Mouse (Mus musculus) G1E (cell line): ENCODE results near the gene Dut. TPM values are rescaled to one million over a fixed set of nuclear protein-coding genes. Genes with fewer than 3 reads are reported as not detected.

Experiments used
- ATAC-seq: 2 replicates; pipeline ENCODE4 v1.8.0; 2016; ENCODE audit warnings: mild to moderate bottlenecking; ENCODE audit not compliant: insufficient number of reproducible peaks, poor library complexity, low FRiP score, severe bottlenecking; ENCODE audit errors: extremely low read depth
- DNase-seq: peaks from one replicate; pipeline ENCODE4 v3.0.0; 2012; ENCODE audit warnings: low spot score
- H3K27me3 ChIP-seq: 2 replicates; pipeline ENCODE4 v1.6.1; 2012; ENCODE audit warnings: mild to moderate bottlenecking, low read length, inconsistent platforms; ENCODE audit not compliant: insufficient read depth
- H3K36me3 ChIP-seq: replicated peaks from 2 replicates; pipeline ENCODE3; 2012; ENCODE audit warnings: mild to moderate bottlenecking, inconsistent platforms
- H3K4me1 ChIP-seq: 2 replicates; pipeline ENCODE4 v1.6.1; 2012; ENCODE audit warnings: low read depth, low read length, inconsistent platforms, mixed read lengths; ENCODE audit not compliant: insufficient read depth
- H3K4me3 ChIP-seq: 2 replicates; pipeline ENCODE4 v1.5.1; 2012; ENCODE audit warnings: low read depth, mild to moderate bottlenecking, inconsistent platforms, low read length, moderate library complexity, mixed read lengths
- H3K9me3 ChIP-seq: replicated peaks from 2 replicates; pipeline ENCODE4 v1.6.1; 2012; ENCODE audit warnings: inconsistent platforms
- CTCF ChIP-seq: IDR thresholded peaks from 2 replicates; pipeline ENCODE4 v1.5.1; 2012; ENCODE audit warnings: low read depth, low read length, inconsistent platforms, mixed read lengths
- GATA1 ChIP-seq: IDR thresholded peaks from 2 replicates; pipeline ENCODE4 v1.6.1; 2012; ENCODE audit warnings: borderline replicate concordance, low read length, inconsistent platforms, mixed read lengths
- GATA2 ChIP-seq: IDR thresholded peaks from 2 replicates; pipeline ENCODE4 v1.6.1; 2012; ENCODE audit warnings: low read depth, low read length, inconsistent platforms, borderline replicate concordance
- POLR2AphosphoS5 ChIP-seq: IDR thresholded peaks from 2 replicates; pipeline ENCODE4 v1.6.1; 2012; ENCODE audit warnings: low read depth, low read length, inconsistent platforms; ENCODE audit not compliant: insufficient replicate concordance
- TAL1 ChIP-seq: conservative IDR thresholded peaks from 2 replicates; pipeline ENCODE4 v1.6.1; 2012; ENCODE audit warnings: low read depth, low read length, inconsistent platforms, mixed read lengths
- polyA plus RNA-seq: library from polyadenylated mRNA; stranded (reverse); fragments of >175 nt; gene quantifications from 2 replicates; pipeline ENCODE4 v1.2.3, GENCODE M21; 2012
- total RNA-seq, 2 experiments: library from RNA; stranded (forward) in 1 of 2; stranded (reverse) in 1 of 2; fragments of 200-1000 nt in 1 of 2; fragments of >200 nt in 1 of 2; fragmentation: Nextera tagmentation in 1 of 2; gene quantifications; 2 replicates each; pipeline ENCODE4 v1.2.3; 2014 to 2017

Gene Dut
- total and polyA plus RNA-seq, 3 experiments = 91.7 to 165 (median 113) TPM

GRCm38 (mm10) chr2:125252275-125252674 lies 5.3 kb downstream of the Dut start:
- no peak overlapping the region; the same call in 1 of the 2 replicates for H3K4me3 ChIP-seq
- H3K9me3 ChIP-seq = no peaks in the 10 kb centered on the region
- peaks cover 50% of the 10 kb centered on the region for H3K4me1 ChIP-seq
- ATAC-seq = 0 out of 2 replicates have a peak, but pooled peaks have one; percentile 25
- no peaks in the 10 kb centered on the region for H3K27me3 ChIP-seq
- DNase-seq = peak; percentile 36
- peaks cover 84% of the 10 kb centered on the region for H3K36me3 ChIP-seq
- TF ChIP-seq CTCF (peak; percentile 19; the same call in 1 of the 2 replicates), GATA1 (no peak)

- no peak for ATAC-seq
- TF ChIP-seq GATA2 (no peak), POLR2AphosphoS5 (no peak), TAL1 (no peak), CTCF (no peak), GATA1 (no peak)
- no peaks in the 10 kb centered on the region for H3K27me3 ChIP-seq
- no peaks in the 10 kb centered on the region for H3K9me3 ChIP-seq
- DNase-seq = no peak
- H3K36me3 ChIP-seq = peaks cover 91% of the 10 kb centered on the region
- H3K4me1 ChIP-seq = peaks cover 57% of the 10 kb centered on the region
- H3K4me3 ChIP-seq = no peak overlapping the region
Measured at GRCm38 (mm10) chr2:125253699-125254098, 6.7 kb downstream of the Dut start.

GRCm38 (mm10) chr2:125254630-125255029 lies 7.6 kb downstream of the Dut start:
- TF ChIP-seq TAL1 = no peak
- no peak for TF ChIP-seq CTCF
- TF ChIP-seq GATA1 = no peak
- TF ChIP-seq POLR2AphosphoS5 = no peak
- no peak for TF ChIP-seq GATA2
- Histone ChIP-seq H3K9me3 (no peaks in the 10 kb centered on the region), H3K4me3 (no peak overlapping the region), H3K36me3 (peaks cover 94% of the 10 kb centered on the region), H3K4me1 (peaks cover 52% of the 10 kb centered on the region), H3K27me3 (no peaks in the 10 kb centered on the region)
- no peak for ATAC-seq
- no peak for DNase-seq

- TF ChIP-seq GATA1 (no peak), GATA2 (no peak)
- ATAC-seq (no peak), DNase-seq (no peak)
- Histone ChIP-seq H3K4me1 (peaks cover 46% of the 10 kb centered on the region), H3K27me3 (no peaks in the 10 kb centered on the region), H3K9me3 (no peaks in the 10 kb centered on the region), H3K36me3 (peaks cover 94% of the 10 kb centered on the region), H3K4me3 (no peak overlapping the region)
Measured at GRCm38 (mm10) chr2:125255886-125256285, 8.9 kb downstream of the Dut start.

- Histone ChIP-seq H3K4me1 (peaks cover 24% of the 10 kb centered on the region), H3K36me3 (peaks cover 68% of the 10 kb centered on the region), H3K4me3 (no peak overlapping the region), H3K9me3 (no peaks in the 10 kb centered on the region), H3K27me3 (no peaks in the 10 kb centered on the region)
- no peak for TF ChIP-seq POLR2AphosphoS5
- TF ChIP-seq TAL1 = no peak
- 0 out of 2 replicates have a peak, but pooled peaks have one; percentile 30 for TF ChIP-seq CTCF
- no peak for TF ChIP-seq GATA2
- DNase-seq = peak; percentile 40
- ATAC-seq = peak; percentile 64; the same call in 1 of the 2 replicates
Measured at GRCm38 (mm10) chr2:125259230-125260120, 12.5 kb downstream of the Dut start.

GRCm38 (mm10) chr2:125260326-125260725 lies 13.3 kb downstream of the Dut start:
- H3K36me3 ChIP-seq = peaks cover 61% of the 10 kb centered on the region

More at GRCm38 (mm10) chr2:125260326-125260725, 13.3 kb downstream of the Dut start:
- Histone ChIP-seq H3K9me3 (no peaks in the 10 kb centered on the region), H3K27me3 (no peaks in the 10 kb centered on the region), H3K4me3 (no peak overlapping the region), H3K4me1 (peaks cover 19% of the 10 kb centered on the region)
- TF ChIP-seq CTCF = no peak
- TF ChIP-seq GATA1 = no peak
- no peak for TF ChIP-seq TAL1
- TF ChIP-seq POLR2AphosphoS5 = no peak
- no peak for TF ChIP-seq GATA2
- no peak for ATAC-seq
- no peak for DNase-seq
